Mouse (Mus musculus) midbrain, embryonic 13.5 days (tissue): ENCODE results near the gene Cab39. TPM values are rescaled to one million over a fixed set of nuclear protein-coding genes. Genes with fewer than 3 reads are reported as not detected.
"Not testable (repeated sequence)": the region's sequence is repeated elsewhere in the genome, so short reads cannot be mapped to it uniquely, and the experiment has no call there.

ENCODE experiments used
- ATAC-seq: fragments of 200-750 bp; cut with Nextera tagmentation; 2 replicates; pipeline ENCODE4 v1.8.0; 2017; ENCODE audit warnings: mild to moderate bottlenecking, moderate TSS enrichment, moderate library complexity
- H3K27ac ChIP-seq: fragments of 300-500 bp; sonication (generic); 2 replicates; pipeline ENCODE4 v1.5.1; 2015; ENCODE audit warnings: inconsistent platforms, mild to moderate bottlenecking, moderate library complexity
- H3K27me3 ChIP-seq: fragments of 300-500 bp; sonication (generic); 2 replicates; pipeline ENCODE4 v1.6.1; 2015; ENCODE audit warnings: mild to moderate bottlenecking, inconsistent platforms
- H3K36me3 ChIP-seq: fragments of 300-500 bp; sonication (generic); 2 replicates; pipeline ENCODE4 v1.6.1; 2015; ENCODE audit warnings: mild to moderate bottlenecking, inconsistent platforms
- H3K4me1 ChIP-seq: fragments of 300-500 bp; sonication (generic); replicated peaks from 2 replicates; pipeline ENCODE4 v1.6.1; 2015; ENCODE audit warnings: inconsistent platforms
- H3K4me2 ChIP-seq: fragments of 300-500 bp; sonication (generic); replicated peaks from 2 replicates; pipeline ENCODE4 v1.6.1; 2015; ENCODE audit warnings: moderate library complexity, mild to moderate bottlenecking, inconsistent platforms
- H3K4me3 ChIP-seq: fragments of 300-500 bp; sonication (generic); replicated peaks from 2 replicates; pipeline ENCODE4 v1.5.1; 2015; ENCODE audit warnings: mild to moderate bottlenecking, inconsistent platforms
- H3K9ac ChIP-seq: fragments of 300-500 bp; sonication (generic); replicated peaks from 2 replicates; pipeline ENCODE4 v1.6.1; 2015; ENCODE audit warnings: mild to moderate bottlenecking, inconsistent platforms
- H3K9me3 ChIP-seq: fragments of 300-500 bp; sonication (generic); 2 replicates; pipeline ENCODE4 v1.6.1; 2016; ENCODE audit warnings: mild to moderate bottlenecking, inconsistent platforms
- WGBS: fragments of 180-500 bp; shearing (Covaris S2); methylation state at CpG from one replicate; pipeline ENCODE4 v1.1.7; 2015; 5-methylcytosine and 5-hydroxymethylcytosine counted together
- polyA plus RNA-seq: library from polyadenylated mRNA; unstranded; fragments of >200 nt; fragmentation: Nextera tagmentation; extraction: Ambion mirVana; gene quantifications from 2 replicates; pipeline ENCODE4 v1.2.1, GENCODE M21; 2015

Cab39 gene
- polyA plus RNA-seq, 1 experiment from 2014 or later = 54.9 TPM

DNA sequence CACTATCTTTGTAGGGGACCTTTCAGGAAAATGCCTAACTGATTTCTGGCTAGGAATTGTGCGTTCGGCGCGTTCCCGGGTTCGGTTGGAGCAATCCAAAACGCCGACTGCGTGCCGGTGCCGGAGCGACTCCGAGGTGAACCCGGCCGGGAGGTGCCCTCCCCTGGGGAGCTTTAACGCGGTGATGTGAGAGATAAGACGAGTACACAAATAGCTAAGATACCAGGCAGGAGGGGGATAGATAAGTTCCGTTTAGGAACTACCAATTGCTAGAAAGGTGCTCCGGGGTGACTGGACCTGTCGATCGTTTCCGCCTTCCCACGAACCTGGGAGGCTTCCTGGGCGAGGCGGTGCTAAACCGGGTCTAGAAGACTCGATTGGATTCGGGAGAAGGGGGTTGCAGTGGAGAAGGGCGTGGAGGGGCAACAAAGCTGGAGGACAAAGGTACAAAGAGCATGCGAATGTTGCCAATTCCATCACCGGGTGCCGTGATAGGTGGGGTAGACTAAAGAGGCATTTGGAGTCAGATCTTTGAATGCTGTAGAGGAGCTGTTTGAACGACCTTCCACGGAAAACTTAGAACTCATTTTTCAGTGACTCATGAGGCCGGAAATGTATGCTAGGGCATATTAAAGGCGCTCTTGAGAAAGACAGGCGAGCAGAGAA lies 998 bp downstream of the Cab39 start:
- ATAC-seq = peak; percentile 17
- WGBS = under 1% methylated on average over 38 of the region's 38 CpGs
- H3K4me3 ChIP-seq = peak overlapping the region; percentile 70
- H3K4me1 ChIP-seq = peaks cover 28% of the 10 kb centered on the region
- H3K27ac ChIP-seq = peak overlapping the region; percentile 96
- H3K9me3 ChIP-seq = no peaks in the 10 kb centered on the region
- H3K27me3 ChIP-seq = no peaks in the 10 kb centered on the region
- H3K9ac ChIP-seq = peak overlapping the region; percentile 97
- peaks cover 4% of the 10 kb centered on the region; the same call in 1 of the 2 replicates for H3K36me3 ChIP-seq
- H3K4me2 ChIP-seq = peak overlapping the region; percentile 66

DNA sequence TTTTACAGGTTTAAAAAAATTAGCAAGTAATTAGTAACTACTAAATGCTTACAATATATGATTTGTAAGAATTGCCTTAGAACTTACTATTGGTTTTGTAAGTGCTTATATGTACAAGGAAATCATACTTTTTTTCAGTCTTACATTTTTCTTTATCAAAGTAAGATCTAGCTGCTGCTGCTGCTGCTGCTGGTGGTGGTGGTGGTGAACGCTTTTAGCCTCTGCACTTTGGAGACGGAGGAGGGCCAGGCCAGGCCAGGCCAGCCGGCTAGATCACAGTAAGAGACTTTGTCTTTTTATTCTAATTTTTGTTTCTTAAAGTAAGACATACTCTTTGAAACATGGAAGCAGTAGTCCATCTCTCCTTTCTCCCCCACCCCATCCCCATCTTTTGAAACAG lies 2.0 kb downstream of the Cab39 start:
- Histone ChIP-seq H3K4me3 (peak overlapping the region; percentile 23), H3K4me1 (peaks cover 28% of the 10 kb centered on the region), H3K9ac (peak overlapping the region; percentile 46; the same call in 1 of the 2 replicates), H3K27ac (no peak overlapping the region), H3K27me3 (no peaks in the 10 kb centered on the region), H3K36me3 (peaks cover 4% of the 10 kb centered on the region; the same call in 1 of the 2 replicates), H3K9me3 (no peaks in the 10 kb centered on the region), H3K4me2 (peak overlapping the region; percentile 46)
- 62% methylated on average over 3 of the region's 3 CpGs for WGBS
- no peak for ATAC-seq

DNA sequence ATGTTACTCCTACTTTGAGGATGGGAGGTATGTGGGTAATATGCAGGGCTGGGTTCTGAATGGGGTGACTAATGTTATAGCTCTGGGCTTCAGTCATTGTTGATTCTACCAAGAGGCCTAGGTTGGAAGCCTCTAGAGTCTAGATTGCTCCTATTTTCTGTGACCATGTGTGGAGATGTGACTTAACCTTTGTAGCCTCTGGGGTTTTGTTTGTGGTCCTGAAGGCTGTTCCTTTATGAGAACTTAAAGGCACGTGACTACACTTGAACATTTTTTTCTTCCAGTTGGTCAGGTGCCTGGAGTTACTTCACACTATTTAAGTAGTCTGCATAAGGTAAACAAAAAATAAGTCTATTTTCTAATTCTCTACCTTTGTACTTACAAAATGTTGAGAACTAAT lies 6.5 kb downstream of the Cab39 start:
- WGBS = 76% methylated on average over 1 of the region's 1 CpGs
- ATAC-seq = no peak

DNA sequence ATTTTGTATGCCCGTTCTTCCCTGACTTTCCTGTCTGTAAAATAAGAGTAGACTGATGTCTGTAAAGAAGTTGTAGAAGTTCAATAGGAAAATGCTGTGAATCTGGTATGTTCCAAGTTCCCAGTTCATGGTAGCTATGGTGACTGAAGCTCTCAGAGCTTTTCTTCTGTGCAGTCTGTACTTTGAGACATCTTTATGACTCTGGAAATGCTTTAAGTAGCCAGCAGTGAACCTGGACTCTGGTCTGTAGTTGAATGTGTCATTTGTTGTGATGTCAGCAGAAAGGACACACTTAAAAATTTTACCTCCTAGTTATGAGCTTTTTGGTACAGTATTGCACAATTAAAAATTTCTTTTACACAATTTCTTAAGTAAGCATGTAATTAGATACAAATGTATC lies 9.3 kb downstream of the Cab39 start:
- H3K27ac ChIP-seq = no peak overlapping the region
- peaks cover 4% of the 10 kb centered on the region; the same call in 1 of the 2 replicates for H3K4me1 ChIP-seq
- H3K4me3 ChIP-seq = no peak overlapping the region
- H3K36me3 ChIP-seq = no peaks in the 10 kb centered on the region
- no peak overlapping the region for H3K9ac ChIP-seq
- no peak overlapping the region for H3K4me2 ChIP-seq
- H3K27me3 ChIP-seq = no peaks in the 10 kb centered on the region
- no peak for ATAC-seq
- 84% methylated on average over 1 of the region's 1 CpGs for WGBS
- H3K9me3 ChIP-seq = no peaks in the 10 kb centered on the region

More for the DNA sequence above, 6.5 kb downstream of the Cab39 start:
- Histone ChIP-seq H3K9ac (no peak overlapping the region), H3K4me1 (peaks cover 24% of the 10 kb centered on the region), H3K27ac (no peak overlapping the region), H3K27me3 (no peaks in the 10 kb centered on the region), H3K9me3 (no peaks in the 10 kb centered on the region), H3K36me3 (peaks cover 4% of the 10 kb centered on the region; the same call in 1 of the 2 replicates), H3K4me3 (no peak overlapping the region), H3K4me2 (no peak overlapping the region)

DNA sequence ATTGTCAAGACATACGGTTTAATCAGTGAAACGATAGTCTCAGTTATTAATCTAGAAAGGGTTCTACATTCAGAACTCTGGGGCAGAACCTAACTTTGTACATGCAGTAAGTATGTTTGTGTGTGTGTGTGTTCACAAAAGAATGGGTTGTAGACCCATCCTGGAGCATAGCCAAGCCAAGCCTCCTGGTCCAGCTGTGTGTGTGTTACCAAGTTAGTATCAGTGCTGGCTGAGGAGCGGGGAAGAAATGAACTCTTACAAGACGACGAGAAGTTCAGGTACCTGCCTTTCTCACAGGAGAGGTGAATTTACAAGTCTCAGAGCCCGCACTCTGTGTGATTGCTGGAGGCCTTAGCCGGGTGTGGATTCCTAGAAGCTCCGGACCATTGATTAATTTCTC lies 11.3 kb downstream of the Cab39 start:
- Histone ChIP-seq H3K4me2 (no peak overlapping the region), H3K9me3 (no peaks in the 10 kb centered on the region), H3K36me3 (no peaks in the 10 kb centered on the region), H3K9ac (no peak overlapping the region), H3K4me1 (no peaks in the 10 kb centered on the region), H3K27ac (no peak overlapping the region), H3K4me3 (no peak overlapping the region), H3K27me3 (no peaks in the 10 kb centered on the region)
- ATAC-seq = no peak
- WGBS = 94% methylated on average over 8 of the region's 8 CpGs

DNA sequence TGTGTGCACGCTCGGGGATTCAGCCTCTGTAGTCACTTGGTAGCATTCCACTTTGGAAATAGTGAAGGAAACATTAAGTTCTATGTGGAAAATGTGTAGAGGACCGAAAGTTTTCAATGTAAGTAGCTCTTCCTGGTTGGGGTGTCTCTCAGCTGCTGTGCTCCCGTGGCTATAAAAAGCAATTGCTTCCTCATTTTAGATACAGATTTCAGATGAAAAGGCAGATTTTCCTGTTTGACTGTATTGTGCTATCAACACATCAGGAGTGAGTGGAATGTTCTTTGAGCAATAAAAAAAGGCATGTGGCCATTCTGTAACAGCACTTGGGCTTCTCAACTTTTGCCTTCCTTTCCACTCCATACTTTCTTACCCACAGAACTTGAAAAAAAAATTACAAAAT lies 16.0 kb downstream of the Cab39 start:
- ATAC-seq = no peak
- H3K36me3 ChIP-seq = no peaks in the 10 kb centered on the region
- WGBS = 76% methylated on average over 4 of the region's 4 CpGs
- no peaks in the 10 kb centered on the region for H3K27me3 ChIP-seq
- no peak overlapping the region for H3K27ac ChIP-seq
- H3K9ac ChIP-seq = no peak overlapping the region
- H3K4me3 ChIP-seq = no peak overlapping the region
- H3K9me3 ChIP-seq = no peaks in the 10 kb centered on the region
- peaks cover 8% of the 10 kb centered on the region; the same call in 1 of the 2 replicates for H3K4me1 ChIP-seq
- no peak overlapping the region for H3K4me2 ChIP-seq

DNA sequence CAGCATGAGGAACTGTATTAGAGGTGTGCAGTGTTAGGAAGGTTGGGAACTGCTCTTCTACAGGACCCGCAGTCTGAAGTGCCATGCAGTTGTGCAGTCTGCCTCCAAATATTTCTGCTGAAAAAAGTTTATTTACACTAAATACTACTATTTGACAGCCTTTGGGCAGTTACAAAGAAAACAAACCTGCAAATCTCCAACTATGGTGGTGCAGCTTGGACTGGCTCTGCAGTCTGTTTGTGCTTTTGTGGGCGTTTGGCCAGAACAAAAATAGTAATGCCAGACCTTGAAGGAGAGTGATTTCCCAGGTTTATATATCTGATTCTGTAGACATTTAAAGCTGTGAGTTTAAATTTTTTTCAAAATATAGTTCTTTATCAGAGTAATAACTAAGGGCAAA lies 17.1 kb downstream of the Cab39 start:
- no peak overlapping the region for H3K4me2 ChIP-seq
- H3K27ac ChIP-seq = no peak overlapping the region
- H3K4me3 ChIP-seq = no peak overlapping the region
- 90% methylated on average over 2 of the region's 2 CpGs for WGBS
- no peak for ATAC-seq
- no peaks in the 10 kb centered on the region for H3K36me3 ChIP-seq
- peaks cover 11% of the 10 kb centered on the region; the same call in 1 of the 2 replicates for H3K4me1 ChIP-seq
- no peak overlapping the region for H3K9ac ChIP-seq
- no peaks in the 10 kb centered on the region for H3K9me3 ChIP-seq
- no peaks in the 10 kb centered on the region for H3K27me3 ChIP-seq

DNA sequence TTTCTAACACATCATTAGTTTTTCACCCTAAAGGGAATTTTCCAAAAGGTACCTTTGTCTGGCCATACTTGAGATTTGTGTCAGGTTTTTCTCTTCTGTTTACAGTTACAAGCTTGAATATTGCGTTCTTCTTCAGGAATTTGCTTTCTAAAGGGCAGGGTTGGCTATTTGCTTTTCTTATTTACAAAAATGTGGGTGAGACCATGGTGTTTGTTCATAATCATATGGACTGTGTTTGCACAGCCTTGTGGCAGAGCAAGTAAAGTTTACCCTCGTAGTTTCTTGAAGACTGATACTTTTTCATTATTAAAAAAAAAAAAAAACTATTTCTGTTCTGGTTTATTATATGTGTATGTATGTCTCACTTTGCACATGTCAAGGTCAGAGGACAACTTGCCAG lies 17.5 kb downstream of the Cab39 start:
- no peaks in the 10 kb centered on the region for H3K36me3 ChIP-seq
- H3K9ac ChIP-seq = no peak overlapping the region
- H3K4me3 ChIP-seq = no peak overlapping the region
- H3K4me1 ChIP-seq = peaks cover 11% of the 10 kb centered on the region; the same call in 1 of the 2 replicates
- no peaks in the 10 kb centered on the region for H3K27me3 ChIP-seq
- no peak overlapping the region for H3K27ac ChIP-seq
- 92% methylated on average over 2 of the region's 2 CpGs for WGBS
- no peaks in the 10 kb centered on the region for H3K9me3 ChIP-seq
- no peak for ATAC-seq
- H3K4me2 ChIP-seq = no peak overlapping the region

DNA sequence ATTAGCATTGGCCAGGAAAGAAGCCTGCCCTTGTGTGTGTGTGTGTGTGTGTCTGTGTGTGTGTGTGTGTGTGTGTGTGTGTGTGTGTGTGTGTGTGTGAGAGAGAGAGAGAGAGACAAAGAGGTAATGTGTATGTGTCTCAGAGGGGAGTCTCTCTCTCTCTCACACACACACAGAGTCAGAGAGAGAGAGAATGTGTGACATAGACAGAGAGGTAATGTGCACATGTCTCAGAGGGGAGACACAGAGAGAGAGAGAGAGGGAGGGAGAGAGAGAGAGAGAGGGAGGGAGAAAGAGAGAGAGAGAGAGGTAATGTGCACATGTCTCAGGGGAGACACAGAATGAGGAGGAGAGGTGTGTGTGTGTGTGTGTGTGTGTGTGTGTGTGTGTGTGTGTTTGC lies 21.0 kb downstream of the Cab39 start:
- not testable (repeated sequence) for H3K4me2 ChIP-seq, H3K9ac ChIP-seq, H3K27ac ChIP-seq, H3K9me3 ChIP-seq, H3K4me3 ChIP-seq, H3K27me3 ChIP-seq
- peak; percentile 62; the same call in 1 of the 2 replicates for ATAC-seq
- peaks cover 11% of the 10 kb centered on the region for H3K36me3 ChIP-seq
- H3K4me1 ChIP-seq = peaks cover 11% of the 10 kb centered on the region; the same call in 1 of the 2 replicates

DNA sequence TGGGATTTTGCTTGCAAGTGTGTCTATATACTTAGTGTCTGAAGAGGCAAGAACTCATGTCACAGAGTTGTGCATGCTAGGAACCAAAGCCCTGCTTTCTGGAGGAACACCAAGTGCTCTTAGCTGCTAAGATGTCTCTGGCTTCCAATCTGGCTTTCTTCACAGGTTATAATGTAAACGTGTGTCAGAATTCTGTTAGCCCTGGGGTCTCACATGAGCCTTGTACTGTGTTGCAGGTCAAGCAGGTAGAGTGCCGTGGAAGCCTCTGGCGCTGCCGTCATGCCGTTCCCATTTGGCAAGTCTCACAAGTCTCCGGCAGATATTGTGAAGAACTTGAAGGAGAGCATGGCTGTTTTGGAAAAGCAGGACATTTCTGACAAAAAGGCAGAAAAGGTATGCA lies 24.9 kb downstream of the Cab39 start:
- Histone ChIP-seq H3K27ac (no peak overlapping the region), H3K4me3 (no peak overlapping the region), H3K27me3 (no peaks in the 10 kb centered on the region), H3K4me1 (peaks cover 9% of the 10 kb centered on the region; the same call in 1 of the 2 replicates), H3K4me2 (no peak overlapping the region), H3K36me3 (peaks cover 33% of the 10 kb centered on the region), H3K9me3 (no peaks in the 10 kb centered on the region), H3K9ac (no peak overlapping the region)
- WGBS = 95% methylated on average over 6 of the region's 6 CpGs
- ATAC-seq = no peak

DNA sequence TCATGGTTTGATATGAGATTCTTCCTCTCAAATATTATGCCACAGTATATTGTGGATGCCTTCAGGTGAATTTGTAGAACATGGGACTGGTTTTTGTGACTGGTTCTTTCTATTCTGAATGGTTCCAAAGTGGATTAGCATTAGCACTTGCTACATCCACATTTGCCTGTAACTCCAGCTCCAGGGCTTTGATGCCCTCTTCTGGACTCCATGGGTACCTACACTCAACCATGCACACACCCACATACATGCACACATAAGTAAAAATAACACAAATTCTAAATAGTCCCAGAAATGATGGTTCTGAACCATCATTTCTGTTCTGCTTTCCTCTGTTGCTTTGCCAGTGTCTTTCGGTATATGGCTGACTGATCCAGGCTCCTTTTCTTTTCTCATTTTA lies 26.5 kb downstream of the Cab39 start:
- Histone ChIP-seq H3K9ac (no peak overlapping the region), H3K36me3 (peaks cover 37% of the 10 kb centered on the region), H3K27me3 (no peaks in the 10 kb centered on the region), H3K27ac (no peak overlapping the region), H3K4me2 (no peak overlapping the region), H3K9me3 (no peaks in the 10 kb centered on the region), H3K4me3 (no peak overlapping the region), H3K4me1 (no peaks in the 10 kb centered on the region)
- no peak for ATAC-seq
- WGBS = 96% methylated on average over 1 of the region's 1 CpGs

DNA sequence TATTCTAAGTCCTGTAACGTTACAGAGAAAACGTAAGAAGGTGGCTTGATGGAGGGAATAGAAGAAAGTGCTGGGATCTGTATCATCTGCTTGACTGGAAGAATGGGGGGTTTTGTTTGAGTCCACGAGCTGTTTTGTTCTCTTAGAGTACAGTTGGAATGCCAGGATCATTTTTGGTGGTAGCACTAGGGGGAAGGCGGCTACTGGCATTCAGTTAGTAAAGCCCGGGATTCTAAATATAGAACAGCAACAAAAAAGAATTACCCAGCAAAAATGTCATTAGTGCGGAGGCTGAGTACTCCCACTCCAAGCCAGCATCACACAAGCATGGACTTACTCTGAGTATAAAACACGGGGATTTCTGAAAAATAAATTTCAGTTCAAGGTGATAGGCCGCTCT lies 29.0 kb downstream of the Cab39 start:
- Histone ChIP-seq H3K27me3 (no peaks in the 10 kb centered on the region), H3K27ac (no peak overlapping the region), H3K9me3 (no peaks in the 10 kb centered on the region), H3K4me1 (no peaks in the 10 kb centered on the region), H3K4me2 (no peak overlapping the region), H3K36me3 (peaks cover 42% of the 10 kb centered on the region), H3K4me3 (no peak overlapping the region), H3K9ac (no peak overlapping the region)
- ATAC-seq = no peak
- WGBS = 93% methylated on average over 8 of the region's 8 CpGs

DNA sequence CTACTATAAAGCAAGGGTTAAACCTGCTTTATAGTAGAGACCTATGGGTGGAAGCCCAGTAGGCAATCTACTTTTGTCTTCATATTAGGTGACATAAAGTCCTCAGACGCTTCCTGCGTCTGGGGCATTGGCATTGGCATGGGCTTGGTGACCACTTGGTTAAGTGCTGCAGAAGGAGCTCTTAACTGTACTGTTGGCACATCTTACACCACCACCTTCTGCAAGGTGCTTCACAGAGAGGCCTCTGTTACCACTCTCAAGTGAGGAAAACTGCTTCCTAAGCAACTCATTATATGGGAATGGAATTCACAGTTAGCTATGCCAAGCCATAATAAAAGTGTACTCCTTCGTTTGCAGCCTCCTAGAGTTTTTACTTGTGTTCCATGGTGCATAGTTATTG lies 31.7 kb downstream of the Cab39 start:
- WGBS = 85% methylated on average over 3 of the region's 3 CpGs
- no peaks in the 10 kb centered on the region for H3K27me3 ChIP-seq

More for the DNA sequence above, 31.7 kb downstream of the Cab39 start:
- Histone ChIP-seq H3K4me1 (no peaks in the 10 kb centered on the region), H3K9ac (no peak overlapping the region), H3K9me3 (no peaks in the 10 kb centered on the region), H3K36me3 (peaks cover 30% of the 10 kb centered on the region), H3K4me2 (no peak overlapping the region), H3K27ac (no peak overlapping the region), H3K4me3 (no peak overlapping the region)
- no peak for ATAC-seq
